ENCODE assay signal across 11 mouse cellular contexts in genomic region chr2:70889522-70890100, GRCm38 (mm10).
DNase-seq lines count a peak whose midpoint lies in the region; ATAC-seq and TF ChIP-seq lines count a peak whose summit lies in the region.
"Had no signal": no experiment of that assay in that cellular context is flagged by ENCODE, and none has a peak within 500 bp of the region (broad histone marks: within the 10 kb centered on the region; RNA-seq: fewer than 3 reads in every experiment).

No protein-coding gene starts in this region.

- H3K36me3 ChIP-seq in kidney, adult 2 months (ENCODE audit: control insufficient read depth, insufficient read depth, low read length): no peaks in the 10 kb centered on the region
- H3K36me3 ChIP-seq in G1E (replicated peaks): no peaks in the 10 kb centered on the region
- no peaks in the 10 kb centered on the region for H3K36me3 ChIP-seq in liver, embryonic 12.5 days
- H3K36me3 ChIP-seq: hindbrain, embryonic 10.5 days; limb, embryonic 10.5 days; stomach, embryonic 15.5 days had no signal

- H3K9me3 ChIP-seq in G1E (replicated peaks): peaks cover 4% of the 10 kb centered on the region; the same call in 1 of the 2 replicates
- no peaks in the 10 kb centered on the region for H3K9me3 ChIP-seq in liver, embryonic 12.5 days (replicated peaks)
- H3K9me3 ChIP-seq: limb, embryonic 10.5 days; stomach, embryonic 15.5 days had no signal

- no peak overlapping the region for H3K27ac ChIP-seq in kidney, adult 2 months (ENCODE audit: insufficient read depth, low read depth, low read length)
- H3K27ac ChIP-seq in liver, embryonic 12.5 days: no peak overlapping the region
- H3K27ac ChIP-seq: hindbrain, embryonic 10.5 days; limb, embryonic 10.5 days; stomach, embryonic 15.5 days had no signal

- no peak overlapping the region for H3K9ac ChIP-seq in liver, embryonic 12.5 days
- H3K9ac ChIP-seq: stomach, embryonic 15.5 days had no signal

- DNase-seq in kidney, adult 2 months: peak; percentile 46
- no peak for DNase-seq in kidney, adult 9 months
- DNase-seq in G1E (ENCODE audit: low spot score): no peak
- DNase-seq in adrenal gland, adult 8-10 months: peak; percentile 22
- no peak for DNase-seq in frontal cortex, adult 2 months (ENCODE audit: extremely low spot score in 1 of 2, low spot score in 1 of 2)
- DNase-seq: kidney, adult 18-20 months had no signal

- peak; percentile 81 for ATAC-seq in G1E (ENCODE audit: extremely low read depth, insufficient number of reproducible peaks, low FRiP score, poor library complexity, severe bottlenecking)
- ATAC-seq in liver, embryonic 12.5 days: peak; percentile 70
- ATAC-seq in CD4-positive, CD25-positive, alpha-beta regulatory T cell, adult 4 months: no peak

- no peak overlapping the region for H3K4me3 ChIP-seq in kidney, adult 2 months (ENCODE audit: insufficient read depth, low read depth, low read length)
- no peak overlapping the region for H3K4me3 ChIP-seq in G1E (ENCODE audit: low read depth, low read length)
- H3K4me3 ChIP-seq in liver, embryonic 12.5 days: no peak overlapping the region
- H3K4me3 ChIP-seq: hindbrain, embryonic 10.5 days; limb, embryonic 10.5 days; stomach, embryonic 15.5 days had no signal

- WGBS in kidney, adult 2 months: 59% methylated on average over 5 of the region's 5 CpGs
- WGBS in liver, embryonic 12.5 days (ENCODE audit: insufficient replicate concordance): 34% methylated on average over 5 of the region's 5 CpGs

- no peaks in the 10 kb centered on the region for H3K27me3 ChIP-seq in kidney, adult 2 months (replicated peaks; ENCODE audit: control insufficient read depth, insufficient read depth, low read length)
- peaks cover 4% of the 10 kb centered on the region; the same call in 1 of the 2 replicates for H3K27me3 ChIP-seq in G1E (ENCODE audit: insufficient read depth, low read length)
- H3K27me3 ChIP-seq in liver, embryonic 12.5 days (replicated peaks): no peaks in the 10 kb centered on the region
- H3K27me3 ChIP-seq: stomach, embryonic 15.5 days had no signal

- no peaks in the 10 kb centered on the region for H3K4me1 ChIP-seq in kidney, adult 2 months (ENCODE audit: control insufficient read depth, insufficient read depth, low read length)
- H3K4me1 ChIP-seq in G1E (ENCODE audit: insufficient read depth, low read depth, low read length): peaks cover 38% of the 10 kb centered on the region
- peaks cover 26% of the 10 kb centered on the region for H3K4me1 ChIP-seq in liver, embryonic 12.5 days
- H3K4me1 ChIP-seq: hindbrain, embryonic 10.5 days; limb, embryonic 10.5 days; stomach, embryonic 15.5 days had no signal

- no peak for TF ChIP-seq POLR2A in kidney, adult 2 months (IDR thresholded peaks at IDR 0.05; ENCODE audit: low read depth, low read length)

- no peak for TF ChIP-seq CTCF in kidney, adult 2 months (conservative IDR thresholded peaks at IDR 0.05; ENCODE audit: insufficient read depth, insufficient read length, low read depth, low read length)
- TF ChIP-seq CTCF in G1E (IDR thresholded peaks at IDR 0.05; ENCODE audit: low read depth, low read length): no peak

- no peak overlapping the region for H3K4me2 ChIP-seq in liver, embryonic 12.5 days
- H3K4me2 ChIP-seq: stomach, embryonic 15.5 days had no signal

Comparison
In these comparisons a context has a peak if more than half of its experiments do, and no peak if none do; other contexts are left out.
1. DNase-seq: peak in kidney, adult 2 months (single experiment) and adrenal gland, adult 8-10 months (single experiment); none in kidney, adult 9 months (single experiment), G1E (single experiment) and frontal cortex, adult 2 months (0 of 2).